In the genomic region with DNA sequence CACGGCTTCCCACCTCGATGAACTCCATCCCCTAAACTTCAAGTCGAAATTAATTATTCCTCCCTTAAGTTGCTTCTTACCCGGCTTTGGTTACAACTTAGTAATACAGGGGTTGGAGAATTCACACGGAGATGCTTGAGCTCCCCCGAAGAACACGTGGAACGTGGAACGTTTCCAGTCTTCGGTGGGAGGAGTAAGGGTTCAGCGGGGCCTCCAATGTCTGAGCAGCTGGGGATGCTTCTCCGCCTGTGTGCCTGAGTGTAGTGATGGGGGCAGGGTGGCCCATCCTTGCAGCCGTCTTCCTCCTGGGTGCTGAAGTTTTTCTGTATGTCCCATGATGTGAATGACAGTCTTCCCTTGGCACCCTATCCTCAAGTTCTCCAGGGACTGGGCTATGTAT, we compare ENCODE assay signal across 22 mouse cellular contexts. TPM values are rescaled to one million over a fixed set of nuclear protein-coding genes. Genes with fewer than 3 reads are reported as not detected.
"Had no signal": no experiment of that assay in that cellular context is flagged by ENCODE, and none has a peak within 500 bp of the region (broad histone marks: within the 10 kb centered on the region; RNA-seq: fewer than 3 reads in every experiment).

No protein-coding gene starts in this region.

- ATAC-seq: midbrain, embryonic 16.5 days had no signal

- H3K9me3 ChIP-seq: midbrain, embryonic 10.5 days; midbrain, embryonic 12.5 days; neural tube, embryonic 13.5 days; neural tube, embryonic 15.5 days; stomach, embryonic 15.5 days had no signal

- H3K36me3 ChIP-seq: midbrain, embryonic 12.5 days; stomach, embryonic 15.5 days had no signal

- DNase-seq: lung, adult 18-20 months; lung, embryonic 14.5 days; lung, postnatal 10 days; lung, postnatal 4 days; midbrain, embryonic 14.5 days; right cerebral cortex, postnatal 14 days; thymus, adult 18-20 months; thymus, postnatal 14 days; thymus, postnatal 36 days had no signal

- H3K4me3 ChIP-seq: midbrain, embryonic 10.5 days; midbrain, embryonic 12.5 days; myocyte; neural tube, embryonic 13.5 days; neural tube, embryonic 15.5 days; stomach, embryonic 15.5 days had no signal

- H3K9ac ChIP-seq: liver, embryonic 14.5 days; lung, embryonic 14.5 days; midbrain, embryonic 12.5 days; neural tube, embryonic 13.5 days; neural tube, embryonic 15.5 days; stomach, embryonic 15.5 days had no signal

- H3K27ac ChIP-seq: liver, embryonic 14.5 days; midbrain, embryonic 10.5 days; midbrain, embryonic 12.5 days; neural tube, embryonic 13.5 days; neural tube, embryonic 15.5 days; stomach, embryonic 15.5 days had no signal

- H3K27me3 ChIP-seq: midbrain, embryonic 12.5 days; neural tube, embryonic 13.5 days; neural tube, embryonic 15.5 days; stomach, embryonic 15.5 days had no signal

- H3K4me2 ChIP-seq: lung, embryonic 14.5 days; midbrain, embryonic 12.5 days; neural tube, embryonic 13.5 days; neural tube, embryonic 15.5 days; stomach, embryonic 15.5 days had no signal

RNA-seq across cellular contexts. Expression of a gene that starts 29.2 kb away (rescaled TPM):
- polyA plus RNA-seq: liver, embryonic 14.5 days; liver, embryonic 16.5 days; lung, embryonic 14.5 days; lung, embryonic 16.5 days; midbrain, embryonic 10.5 days; midbrain, embryonic 12.5 days; midbrain, embryonic 14.5 days; midbrain, embryonic 16.5 days; myocyte; neural tube, embryonic 11.5 days; neural tube, embryonic 13.5 days; neural tube, embryonic 15.5 days; spleen, adult 2 months; stomach, embryonic 15.5 days; thymus, postnatal 0 days had no signal
